Mouse (Mus musculus): Measurements from ENCODE around the gene Rpl35a. TPM values are rescaled to one million over a fixed set of nuclear protein-coding genes. Genes with fewer than 3 reads are reported as not detected.
A peak's percentile ranks its signal among the peaks of the same experiment; 100 is the strongest.
"Not testable (repeated sequence)": the region's sequence is repeated elsewhere in the genome, so short reads cannot be mapped to it uniquely, and the experiment has no call there.

Gene Rpl35a
- polyA plus RNA-seq (2017; shearing (Covaris generic)): 1,000 to 10,000 TPM; 1,095 to 1,593 (median 1,512) TPM

DNA sequence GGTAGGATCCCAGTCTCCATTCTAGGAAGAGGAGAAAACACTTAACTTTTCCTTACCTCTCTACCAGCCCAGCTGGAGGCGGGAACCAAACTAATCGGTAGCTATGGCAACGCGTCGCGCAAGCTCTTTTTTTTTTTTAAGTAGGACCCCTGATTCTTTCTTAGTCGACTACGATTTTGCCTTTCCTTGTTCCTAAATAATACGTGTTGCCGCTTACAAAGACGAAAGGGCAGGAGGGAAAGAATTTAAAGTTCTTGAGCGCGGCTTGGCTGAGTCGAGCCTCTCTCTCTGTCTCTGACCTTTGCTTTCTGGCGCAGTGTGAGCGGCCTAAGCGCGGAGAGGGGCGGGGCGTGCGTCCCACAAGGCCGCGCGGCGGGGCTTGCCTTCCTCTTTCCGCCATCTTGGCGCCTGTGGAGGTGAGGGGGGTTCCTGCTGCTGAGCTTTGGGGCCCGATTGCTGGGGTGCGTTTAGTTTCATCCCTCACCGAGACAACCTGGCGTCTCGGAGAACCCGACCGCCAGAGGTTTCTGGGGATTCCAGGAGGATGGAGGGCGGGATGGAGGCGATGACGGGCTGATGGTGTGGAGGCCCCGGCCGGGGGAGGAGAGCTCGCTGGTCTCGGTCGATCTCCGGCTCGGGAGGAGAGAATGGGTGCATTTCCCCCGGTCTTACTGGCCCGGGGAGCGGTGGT, at the start of gene Rpl35a, which contains the start of gene Iqcg:
Gene Rpl35a, plus strand, starts transcription at position 359 of the 691 bp plus-strand sequence.
Gene Iqcg, minus strand, starts transcription at position 124 of the 691 bp plus-strand sequence.
- peak; percentile 88 for ATAC-seq

- no peak for ATAC-seq
These were observed 49.4 kb upstream of the Rpl35a start for GRCm38 (mm10) chr16:33006888-33007287.

GRCm38 (mm10) chr16:33007436-33007835, 48.8 kb upstream of the Rpl35a start:
- ATAC-seq: no peak

GRCm38 (mm10) chr16:33010166-33010565, 46.1 kb upstream of the Rpl35a start:
- ATAC-seq: no peak

DNA sequence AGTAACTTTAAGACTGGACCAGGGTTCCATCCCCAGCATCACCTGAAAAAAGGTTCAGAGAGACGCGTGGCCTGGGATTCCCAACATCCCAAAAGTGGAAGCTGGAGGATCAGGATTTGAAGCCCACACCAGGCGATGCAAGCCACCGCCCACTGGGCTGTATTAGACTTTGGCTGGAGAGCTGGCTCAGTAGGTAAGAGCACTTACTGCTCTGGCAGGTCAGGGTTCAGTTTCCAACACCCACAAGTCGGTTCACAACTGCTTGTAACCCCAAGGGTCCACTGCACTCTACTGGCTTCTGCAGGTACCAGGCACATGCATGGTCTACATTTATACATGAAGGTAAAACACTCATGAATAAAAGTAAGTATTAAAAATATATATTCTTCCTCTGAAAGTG, 42.5 kb upstream of the Rpl35a start:
- no peak for ATAC-seq

GRCm38 (mm10) chr16:33014921-33015320, 41.3 kb upstream of the Rpl35a start:
- no peak for ATAC-seq

GRCm38 (mm10) chr16:33015396-33015907, 40.8 kb upstream of the Rpl35a start:
- ATAC-seq: no peak

DNA sequence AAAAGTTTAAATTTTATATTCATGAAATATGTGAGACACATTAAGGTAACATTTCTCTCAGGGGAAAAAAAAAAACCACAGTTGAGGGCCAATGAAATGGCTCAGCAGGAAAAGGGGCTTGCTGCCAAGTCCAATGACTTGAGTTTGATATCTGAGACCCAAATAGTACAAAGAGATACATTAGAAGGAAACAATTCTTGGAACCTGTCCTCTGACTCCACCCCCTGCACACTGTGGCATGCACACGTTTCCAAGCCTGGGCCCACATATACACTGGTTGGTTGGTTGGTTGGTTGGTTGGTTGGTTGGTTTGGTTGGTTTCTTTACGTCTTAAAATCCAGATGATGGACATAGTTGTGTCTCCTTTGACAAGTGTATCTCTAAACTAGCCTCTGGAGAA, 40.3 kb upstream of the Rpl35a start:
- ATAC-seq: no peak

DNA sequence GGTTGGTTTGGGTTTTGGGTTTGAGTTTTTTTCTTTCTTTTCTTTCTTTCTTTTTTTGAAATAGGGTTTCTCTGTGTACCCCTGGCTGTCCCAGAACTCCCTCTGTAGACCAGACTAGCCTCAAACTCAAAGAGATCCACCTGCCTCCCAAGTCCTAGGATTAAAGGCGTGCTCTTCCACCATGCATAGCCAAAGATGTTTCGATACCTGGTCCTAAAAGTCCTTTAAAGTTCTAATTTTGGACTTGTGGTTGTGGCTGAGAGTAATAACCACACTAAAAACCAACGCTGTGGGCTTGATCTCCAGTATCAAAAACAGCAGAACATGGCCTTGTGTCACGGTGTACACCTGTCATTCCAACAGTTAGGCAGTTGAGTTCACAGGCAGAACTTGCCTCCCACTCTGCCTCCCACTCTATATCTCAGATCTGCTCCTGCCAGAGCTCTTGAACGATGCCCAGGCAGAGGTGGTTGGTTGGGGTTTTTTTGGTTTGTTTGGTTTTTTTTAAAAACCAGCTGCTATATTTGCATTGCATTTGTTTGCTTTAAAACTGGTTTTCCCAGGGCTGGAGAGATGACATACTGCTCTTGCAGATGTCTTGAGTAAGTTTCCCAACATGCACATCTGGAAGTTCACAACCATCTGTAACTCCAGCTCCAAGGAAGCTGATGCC, 38.4 kb upstream of the Rpl35a start:
- no peak for ATAC-seq

DNA sequence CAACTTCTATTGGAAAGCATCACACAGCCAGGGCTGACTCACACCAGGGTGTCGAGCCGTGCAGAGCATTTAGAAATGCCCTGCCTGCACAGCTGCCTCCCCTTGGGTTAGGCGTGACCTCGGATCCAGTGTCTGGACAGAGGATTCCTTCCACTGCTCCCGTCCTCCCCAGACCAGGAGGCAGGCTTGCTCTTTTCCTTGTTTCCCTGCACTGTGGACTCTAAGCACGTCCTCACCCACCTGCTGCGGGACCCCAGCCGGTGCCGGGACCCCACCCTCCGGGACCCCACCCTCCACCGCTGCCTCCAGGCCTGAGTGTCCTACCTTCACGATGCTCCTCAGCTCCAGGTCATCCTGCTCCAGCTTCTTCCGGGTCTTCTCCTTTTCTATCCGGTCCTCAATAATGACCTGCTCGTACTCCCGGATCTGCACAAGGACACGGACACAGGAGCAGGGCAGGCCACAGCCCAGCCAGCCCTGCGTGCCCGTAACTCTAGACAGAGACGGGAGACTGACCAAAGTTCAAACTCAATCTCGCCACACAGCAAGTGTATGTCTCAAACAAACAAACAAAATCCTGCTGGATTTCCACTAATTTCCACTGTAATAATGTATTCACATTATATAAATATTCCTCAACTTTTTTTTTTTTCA, 37.0 kb upstream of the Rpl35a start:
- no peak for ATAC-seq

DNA sequence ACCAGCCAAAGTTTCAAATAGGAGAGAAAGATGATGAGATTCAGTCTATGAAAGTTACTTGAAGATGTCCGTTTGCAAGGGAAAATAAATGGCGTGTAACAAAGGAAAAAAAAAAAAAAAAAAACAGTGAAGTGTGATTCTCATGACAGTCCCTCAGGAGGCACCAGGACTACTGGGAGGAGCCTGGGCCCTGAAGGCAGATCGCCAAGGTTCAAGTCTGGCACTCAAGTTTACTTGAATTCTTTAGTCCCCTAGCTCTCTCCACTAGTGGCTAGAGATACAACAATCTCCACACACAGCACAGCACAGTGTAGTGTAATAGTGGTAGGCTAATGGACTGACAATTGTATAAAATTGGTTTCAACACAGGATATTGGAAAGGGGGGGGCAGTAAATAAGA, 34.9 kb upstream of the Rpl35a start:
- no peak for ATAC-seq

- peak; percentile 50 for ATAC-seq
These were observed 32.5 kb upstream of the Rpl35a start for GRCm38 (mm10) chr16:33023750-33024149.

- no peak for ATAC-seq
These were observed 31.7 kb upstream of the Rpl35a start for GRCm38 (mm10) chr16:33024456-33025104.

- no peak for ATAC-seq
These were observed 29.9 kb upstream of the Rpl35a start for GRCm38 (mm10) chr16:33026357-33026756.

GRCm38 (mm10) chr16:33036006-33036405, 20.2 kb upstream of the Rpl35a start:
- no peak for ATAC-seq

- ATAC-seq: no peak
These were observed 13.6 kb upstream of the Rpl35a start for GRCm38 (mm10) chr16:33042682-33043081.

DNA sequence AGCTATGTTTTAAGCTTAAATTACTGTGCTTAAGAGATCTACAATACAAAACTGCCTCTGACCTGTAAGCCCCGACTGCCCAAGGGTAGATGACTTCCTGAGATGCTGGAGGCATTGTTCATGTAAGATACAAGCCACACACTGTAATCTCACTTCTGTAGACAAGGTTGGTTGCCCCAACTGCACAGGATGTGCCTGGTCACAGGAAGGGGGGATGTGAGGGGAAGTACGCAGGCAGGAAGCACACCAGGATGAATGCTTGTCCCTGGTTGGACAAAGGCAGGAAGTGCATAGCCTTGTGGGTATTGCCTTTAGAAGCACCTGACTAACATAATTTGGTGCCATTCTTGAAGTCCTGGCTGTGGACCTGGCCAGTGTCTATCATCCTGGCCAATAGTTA, 13.0 kb upstream of the Rpl35a start:
- peak; percentile 79 for ATAC-seq

DNA sequence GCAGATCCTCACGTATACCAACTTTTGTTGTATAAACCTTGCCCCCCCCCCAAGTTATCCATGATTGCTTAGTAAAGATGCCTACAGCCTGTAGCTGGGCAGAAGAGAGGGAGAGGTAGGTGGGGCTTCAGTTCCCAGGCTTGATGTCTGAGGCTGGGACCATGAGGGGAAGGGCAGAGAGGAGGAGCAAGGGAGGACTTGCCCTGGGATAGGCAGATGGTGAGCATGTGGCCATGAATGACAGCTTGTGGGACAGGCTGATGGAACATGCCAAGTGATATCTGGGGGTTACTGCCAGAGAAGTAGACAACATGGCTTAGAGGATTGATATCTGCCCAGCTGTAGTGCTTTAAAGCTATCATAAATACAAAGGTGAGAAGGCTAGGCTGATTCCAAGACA, 8.2 kb upstream of the Rpl35a start:
- ATAC-seq: no peak

DNA sequence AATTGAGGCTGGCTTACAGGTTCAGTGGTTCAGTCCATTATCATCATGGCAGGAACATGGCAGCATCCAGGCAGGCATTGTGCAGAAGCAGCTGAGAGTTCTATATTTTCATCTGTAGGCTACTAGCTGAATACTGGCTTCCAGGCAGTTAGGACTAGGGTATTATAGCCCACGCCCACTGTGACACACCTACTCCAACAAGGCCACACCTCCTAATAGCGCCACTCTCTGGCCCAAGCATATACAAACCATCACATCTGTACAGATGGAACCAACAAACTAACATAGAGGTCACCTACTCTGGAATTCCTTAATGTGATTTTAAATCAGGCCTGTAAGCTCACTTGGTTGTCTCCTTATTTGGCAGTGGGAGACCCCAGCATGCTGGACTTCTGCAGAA, 7.6 kb upstream of the Rpl35a start:
- no peak for ATAC-seq

DNA sequence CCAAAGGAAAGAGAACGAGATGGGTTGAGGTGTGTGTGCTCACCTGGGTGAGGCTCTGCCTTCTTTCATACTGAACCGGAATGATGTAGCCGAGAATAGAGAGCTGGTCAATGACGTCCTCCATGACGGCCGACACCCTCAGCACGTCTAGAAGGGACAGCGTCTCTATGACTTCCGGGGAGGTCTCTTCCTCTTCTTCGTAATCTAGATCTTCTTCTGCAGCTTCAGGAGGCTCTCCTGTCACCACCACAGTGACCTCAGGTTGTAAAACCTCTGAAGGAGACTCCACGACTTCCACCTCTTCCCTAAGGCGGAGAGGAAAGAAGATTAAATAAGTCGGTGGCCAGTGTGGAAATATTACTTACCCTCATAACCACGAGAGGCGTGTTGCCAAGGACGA, 6.4 kb upstream of the Rpl35a start:
- no peak for ATAC-seq

- ATAC-seq: no peak
These were observed 3.1 kb upstream of the Rpl35a start for GRCm38 (mm10) chr16:33053141-33053540.

DNA sequence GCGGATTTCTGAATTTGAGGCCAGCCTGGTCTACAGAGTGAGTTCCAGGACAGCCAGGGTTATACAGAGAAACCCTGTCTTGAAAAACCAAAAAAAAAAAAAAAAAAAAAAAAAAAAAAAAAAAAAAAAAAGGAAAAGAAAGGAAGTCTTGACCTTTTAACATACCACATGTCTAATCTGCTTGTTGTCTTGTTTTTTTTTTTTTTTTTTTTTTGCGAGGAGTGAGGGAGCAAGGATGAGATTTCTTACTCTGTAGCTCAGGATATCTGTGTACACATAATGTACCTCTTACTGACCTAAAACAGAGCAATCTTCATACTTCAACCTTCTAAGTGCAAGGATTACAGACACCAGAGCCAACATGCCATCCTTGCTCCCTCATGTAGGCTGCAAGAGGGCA, 1.3 kb upstream of the Rpl35a start:
- ATAC-seq: not testable (repeated sequence)

- peak; percentile 2 for ATAC-seq
These were observed 598 bp upstream of the Rpl35a start for GRCm38 (mm10) chr16:33055655-33056054.
